Comparison of ENCODE assay signal across 22 mouse cellular contexts in the genomic region with DNA sequence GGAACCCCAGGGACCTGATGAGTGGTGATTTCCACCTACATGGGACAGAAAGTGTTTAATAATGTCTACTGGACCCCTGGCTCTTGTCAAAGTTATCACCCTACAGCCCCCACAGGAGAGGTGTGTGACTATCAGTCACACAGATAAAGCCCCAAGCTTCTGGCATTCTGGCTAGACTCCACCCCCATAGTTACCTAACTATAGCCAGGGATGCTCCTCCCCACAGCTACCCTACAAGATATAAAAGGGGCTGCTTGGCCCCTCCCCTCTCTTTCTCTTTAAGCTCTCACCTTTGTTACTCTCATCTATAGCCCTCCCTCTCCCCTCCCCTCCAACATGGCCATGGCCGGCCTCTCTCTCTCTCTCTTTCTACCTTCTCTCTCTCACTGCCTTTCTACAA. TPM values are rescaled to one million over a fixed set of nuclear protein-coding genes. Genes with fewer than 3 reads are reported as not detected.
A peak's percentile ranks its signal among the peaks of the same experiment; 100 is the strongest.
DNase-seq lines count a peak whose midpoint lies in the region; ATAC-seq and TF ChIP-seq lines count a peak whose summit lies in the region.
"Had no signal": no experiment of that assay in that cellular context is flagged by ENCODE, and none has a peak within 500 bp of the region (broad histone marks: within the 10 kb centered on the region; RNA-seq: fewer than 3 reads in every experiment).

No protein-coding gene starts in this region.

- DNase-seq in forebrain, postnatal 0 days: no peak
- no peak for DNase-seq in kidney, adult 8-10 months
- DNase-seq in ZHBTc4 (ENCODE audit: low read depth, low spot score): peak; percentile 64
- no peak for DNase-seq in left cerebral cortex, adult 11 months (ENCODE audit: low spot score)
- DNase-seq: cerebellum, adult 11-12 months; cerebellum, postnatal 25 days; heart, postnatal 4 days; kidney, adult 9 months; kidney, postnatal 36 days; left cerebral cortex, postnatal 4 days; lung, adult 18-20 months; lung, postnatal 10 days had no signal

- H3K9me3 ChIP-seq in forebrain, embryonic 12.5 days: no peaks in the 10 kb centered on the region
- H3K9me3 ChIP-seq in forebrain, postnatal 0 days (ENCODE audit: low read length): no peaks in the 10 kb centered on the region
- no peaks in the 10 kb centered on the region for H3K9me3 ChIP-seq in kidney, embryonic 14.5 days (ENCODE audit: control insufficient read depth, low read length)
- H3K9me3 ChIP-seq in midbrain, embryonic 12.5 days: no peaks in the 10 kb centered on the region
- H3K9me3 ChIP-seq in midbrain, embryonic 13.5 days: no peaks in the 10 kb centered on the region
- H3K9me3 ChIP-seq: embryonic facial prominence, embryonic 12.5 days; heart, embryonic 10.5 days; limb, embryonic 15.5 days; midbrain, embryonic 10.5 days; neural tube, embryonic 12.5 days had no signal

- H3K9ac ChIP-seq in forebrain, embryonic 12.5 days: no peak overlapping the region
- no peak overlapping the region for H3K9ac ChIP-seq in forebrain, postnatal 0 days
- no peak overlapping the region for H3K9ac ChIP-seq in kidney, embryonic 14.5 days (ENCODE audit: low read depth, low read length)
- no peak overlapping the region for H3K9ac ChIP-seq in midbrain, embryonic 12.5 days (replicated peaks)
- H3K9ac ChIP-seq in midbrain, embryonic 13.5 days (replicated peaks): no peak overlapping the region
- H3K9ac ChIP-seq: embryonic facial prominence, embryonic 12.5 days; limb, embryonic 15.5 days; neural tube, embryonic 12.5 days had no signal

- H3K36me3 ChIP-seq in forebrain, embryonic 12.5 days (replicated peaks): peaks cover 7% of the 10 kb centered on the region; the same call in 1 of the 2 replicates
- 0 out of 2 replicates have a peak, but pooled peaks cover 2% of the 10 kb centered on the region for H3K36me3 ChIP-seq in forebrain, postnatal 0 days (ENCODE audit: insufficient read depth)
- no peaks in the 10 kb centered on the region for H3K36me3 ChIP-seq in kidney, embryonic 14.5 days (ENCODE audit: control insufficient read depth, insufficient read depth, low read length)
- H3K36me3 ChIP-seq in midbrain, embryonic 12.5 days: peaks cover 6% of the 10 kb centered on the region; the same call in 1 of the 2 replicates
- H3K36me3 ChIP-seq in midbrain, embryonic 13.5 days: peaks cover 6% of the 10 kb centered on the region; the same call in 1 of the 2 replicates
- H3K36me3 ChIP-seq: embryonic facial prominence, embryonic 12.5 days; heart, embryonic 10.5 days; limb, embryonic 15.5 days; neural tube, embryonic 12.5 days had no signal

- no peak overlapping the region for H3K27ac ChIP-seq in forebrain, embryonic 12.5 days
- no peak overlapping the region for H3K27ac ChIP-seq in forebrain, postnatal 0 days (ENCODE audit: low read depth, low read length)
- no peak overlapping the region for H3K27ac ChIP-seq in kidney, embryonic 14.5 days (ENCODE audit: low read depth, low read length)
- H3K27ac ChIP-seq in midbrain, embryonic 12.5 days (replicated peaks): no peak overlapping the region
- H3K27ac ChIP-seq in midbrain, embryonic 13.5 days: no peak overlapping the region
- H3K27ac ChIP-seq: embryonic facial prominence, embryonic 12.5 days; heart, embryonic 10.5 days; left cerebral cortex, adult 2 months; limb, embryonic 15.5 days; neural tube, embryonic 12.5 days had no signal

- TF ChIP-seq CTCF in forebrain, postnatal 0 days (IDR thresholded peaks at IDR 0.05; ENCODE audit: low read depth): no peak

- no peaks in the 10 kb centered on the region for H3K27me3 ChIP-seq in forebrain, embryonic 12.5 days
- no peaks in the 10 kb centered on the region for H3K27me3 ChIP-seq in forebrain, postnatal 0 days (ENCODE audit: insufficient read depth, low read length)
- no peaks in the 10 kb centered on the region for H3K27me3 ChIP-seq in kidney, embryonic 14.5 days (ENCODE audit: control insufficient read depth, insufficient read depth, low read length)
- no peaks in the 10 kb centered on the region for H3K27me3 ChIP-seq in midbrain, embryonic 12.5 days
- H3K27me3 ChIP-seq in midbrain, embryonic 13.5 days: no peaks in the 10 kb centered on the region
- H3K27me3 ChIP-seq: embryonic facial prominence, embryonic 12.5 days; limb, embryonic 15.5 days; neural tube, embryonic 12.5 days had no signal

- peak; percentile 11; the same call in 1 of the 2 replicates for ATAC-seq in forebrain, embryonic 12.5 days (ENCODE audit: low FRiP score)
- ATAC-seq in forebrain, postnatal 0 days: no peak
- 0 out of 2 replicates have a peak, but pooled peaks have one; percentile 20 for ATAC-seq in kidney, embryonic 14.5 days (ENCODE audit: low FRiP score, low TSS enrichment)
- 0 out of 2 replicates have a peak, but pooled peaks have one; percentile 23 for ATAC-seq in midbrain, embryonic 12.5 days (ENCODE audit: low FRiP score, low read depth)
- no peak for ATAC-seq in midbrain, embryonic 13.5 days

- no peak overlapping the region for H3K4me3 ChIP-seq in forebrain, embryonic 12.5 days (replicated peaks)
- H3K4me3 ChIP-seq in forebrain, postnatal 0 days (ENCODE audit: low read depth, low read length): no peak overlapping the region
- no peak overlapping the region for H3K4me3 ChIP-seq in kidney, embryonic 14.5 days (ENCODE audit: low read length)
- H3K4me3 ChIP-seq in midbrain, embryonic 12.5 days: no peak overlapping the region
- no peak overlapping the region for H3K4me3 ChIP-seq in midbrain, embryonic 13.5 days (replicated peaks)
- H3K4me3 ChIP-seq: embryonic facial prominence, embryonic 12.5 days; heart, embryonic 10.5 days; left cerebral cortex, adult 2 months; limb, embryonic 15.5 days; midbrain, embryonic 10.5 days; neural tube, embryonic 12.5 days had no signal

- H3K4me2 ChIP-seq in forebrain, embryonic 12.5 days: no peak overlapping the region
- H3K4me2 ChIP-seq in forebrain, postnatal 0 days (ENCODE audit: low read depth): no peak overlapping the region
- no peak overlapping the region for H3K4me2 ChIP-seq in kidney, embryonic 14.5 days (replicated peaks; ENCODE audit: low read depth, low read length)
- H3K4me2 ChIP-seq in midbrain, embryonic 12.5 days (replicated peaks): no peak overlapping the region
- H3K4me2 ChIP-seq in midbrain, embryonic 13.5 days (replicated peaks): no peak overlapping the region
- H3K4me2 ChIP-seq: embryonic facial prominence, embryonic 12.5 days; limb, embryonic 15.5 days; neural tube, embryonic 12.5 days had no signal

- 38% methylated on average over 1 of the region's 1 CpGs for WGBS in forebrain, embryonic 12.5 days
- WGBS in forebrain, postnatal 0 days: 22% methylated on average over 1 of the region's 1 CpGs
- 47% methylated on average over 1 of the region's 1 CpGs for WGBS in kidney, embryonic 14.5 days
- WGBS in midbrain, embryonic 12.5 days: 29% methylated on average over 1 of the region's 1 CpGs
- WGBS in midbrain, embryonic 13.5 days: 15% methylated on average over 1 of the region's 1 CpGs

- peaks cover 8% of the 10 kb centered on the region; the same call in 1 of the 2 replicates for H3K4me1 ChIP-seq in forebrain, embryonic 12.5 days
- H3K4me1 ChIP-seq in forebrain, postnatal 0 days (ENCODE audit: insufficient read depth): no peaks in the 10 kb centered on the region
- H3K4me1 ChIP-seq in kidney, embryonic 14.5 days (ENCODE audit: control insufficient read depth, insufficient read depth, low read length): no peaks in the 10 kb centered on the region
- H3K4me1 ChIP-seq in midbrain, embryonic 12.5 days: peaks cover 5% of the 10 kb centered on the region; the same call in 1 of the 2 replicates
- H3K4me1 ChIP-seq in midbrain, embryonic 13.5 days (replicated peaks): peaks cover 11% of the 10 kb centered on the region; the same call in 1 of the 2 replicates
- H3K4me1 ChIP-seq: embryonic facial prominence, embryonic 12.5 days; limb, embryonic 15.5 days had no signal

RNA-seq across cellular contexts. Expression of a gene that starts 53.7 kb away (rescaled TPM):
- 27.2 and 27.8 TPM in 2 replicates for polyA plus RNA-seq in forebrain, embryonic 12.5 days (2016; fragmentation: Nextera tagmentation; extraction: Ambion mirVana)
- 46.7 and 50.2 TPM in 2 replicates for total RNA-seq in forebrain, postnatal 0 days (2014; rRNA removed)
- 6.0 and 10.7 TPM in 2 replicates for polyA plus RNA-seq in forebrain, postnatal 0 days (2015; fragmentation: Nextera tagmentation; extraction: Ambion mirVana)
- polyA plus RNA-seq in kidney, embryonic 14.5 days (2014; fragmentation: Nextera tagmentation; extraction: Ambion mirVana): 11.7 and 16.2 TPM in 2 replicates
- 26.9 and 27.6 TPM in 2 replicates for polyA plus RNA-seq in midbrain, embryonic 12.5 days (2016; fragmentation: Nextera tagmentation; extraction: Ambion mirVana)
- polyA plus RNA-seq in midbrain, embryonic 13.5 days (2015; fragmentation: Nextera tagmentation; extraction: Ambion mirVana): 26.2 and 26.8 TPM in 2 replicates

Comparison
In these comparisons a context has a peak if more than half of its experiments do, and no peak if none do; other contexts are left out.
1. ATAC-seq: peak in forebrain, embryonic 12.5 days (single experiment), kidney, embryonic 14.5 days (single experiment) and midbrain, embryonic 12.5 days (single experiment); none in forebrain, postnatal 0 days (single experiment) and midbrain, embryonic 13.5 days (single experiment).